Mouse (Mus musculus) embryonic facial prominence, embryonic 11.5 days (tissue): ENCODE measurements around the gene 6330409D20Rik. TPM values are rescaled to one million over a fixed set of nuclear protein-coding genes. Genes with fewer than 3 reads are reported as not detected.

ENCODE experiments used
- ATAC-seq: fragments of 200-750 bp; cut with Nextera tagmentation; replicated peaks from 2 replicates; pipeline ENCODE4 v1.8.0; 2017; ENCODE audit warnings: low read depth; ENCODE audit not compliant: insufficient number of reproducible peaks, low FRiP score, low TSS enrichment
- DNase-seq: peaks from one replicate; pipeline ENCODE4 v3.0.0-alpha.2; 2015; ENCODE audit warnings: low spot score
- H3K27ac ChIP-seq: fragments of 300-500 bp; sonication (generic); replicated peaks from 2 replicates; pipeline ENCODE4 v1.5.1; 2014; ENCODE audit warnings: mild to moderate bottlenecking, low read depth, low read length, control low read depth
- H3K27me3 ChIP-seq: fragments of 300-500 bp; sonication (generic); 2 replicates; pipeline ENCODE4 v1.6.1; 2014; ENCODE audit warnings: mild to moderate bottlenecking, low read length, moderate library complexity, mixed read lengths; ENCODE audit not compliant: control insufficient read depth, insufficient read depth
- H3K36me3 ChIP-seq: fragments of 300-500 bp; sonication (generic); replicated peaks from 2 replicates; pipeline ENCODE4 v1.6.1; 2014; ENCODE audit warnings: low read depth, mild to moderate bottlenecking, low read length, moderate library complexity, mixed read lengths; ENCODE audit not compliant: control insufficient read depth, insufficient read depth
- H3K4me1 ChIP-seq: fragments of 300-500 bp; sonication (generic); 2 replicates; pipeline ENCODE4 v1.6.1; 2014; ENCODE audit warnings: low read length, mixed read lengths; ENCODE audit not compliant: control insufficient read depth, insufficient read depth
- H3K4me2 ChIP-seq: fragments of 300-500 bp; sonication (generic); 2 replicates; pipeline ENCODE4 v1.6.1; 2014; ENCODE audit warnings: low read depth, mild to moderate bottlenecking, control low read depth, low read length, moderate library complexity
- H3K4me3 ChIP-seq: fragments of 300-500 bp; sonication (generic); 2 replicates; pipeline ENCODE4 v1.5.1; 2014; ENCODE audit warnings: low read depth, low read length, control low read depth
- H3K9ac ChIP-seq: fragments of 300-500 bp; sonication (generic); replicated peaks from 2 replicates; pipeline ENCODE4 v1.6.1; 2014; ENCODE audit warnings: mild to moderate bottlenecking, control low read depth, low read length
- H3K9me3 ChIP-seq: fragments of 300-500 bp; sonication (generic); replicated peaks from 2 replicates; pipeline ENCODE4 v1.6.1; 2016; ENCODE audit warnings: mild to moderate bottlenecking, low read length, inconsistent platforms, mixed read lengths; ENCODE audit not compliant: control insufficient read depth
- WGBS: fragments of 180-500 bp; shearing (Covaris S2); extraction: QIAGEN DNeasy Blood & Tissue Kit; methylation state at CpG from one replicate; pipeline ENCODE4 v1.1.7; 2014; 5-methylcytosine and 5-hydroxymethylcytosine counted together
- microRNA counts: library from miRNA; unstranded; fragments of <30 nt; microRNA quantifications from one replicate; lab custom pipeline; 2016
- microRNA-seq: library from miRNA; unstranded; fragments of <30 nt; microRNA quantifications from one replicate; pipeline ENCODE4, GENCODE M21; 2016; ENCODE audit warnings: borderline number of aligned reads
- polyA plus RNA-seq: library from polyadenylated mRNA; unstranded; fragments of >200 nt; fragmentation: Nextera tagmentation; extraction: Ambion mirVana; gene quantifications from 2 replicates; pipeline ENCODE4 v1.2.1, GENCODE M21; 2014

Gene 6330409D20Rik
- polyA plus RNA-seq, 1 experiment from 2014 or later = 0.31 TPM

DNA sequence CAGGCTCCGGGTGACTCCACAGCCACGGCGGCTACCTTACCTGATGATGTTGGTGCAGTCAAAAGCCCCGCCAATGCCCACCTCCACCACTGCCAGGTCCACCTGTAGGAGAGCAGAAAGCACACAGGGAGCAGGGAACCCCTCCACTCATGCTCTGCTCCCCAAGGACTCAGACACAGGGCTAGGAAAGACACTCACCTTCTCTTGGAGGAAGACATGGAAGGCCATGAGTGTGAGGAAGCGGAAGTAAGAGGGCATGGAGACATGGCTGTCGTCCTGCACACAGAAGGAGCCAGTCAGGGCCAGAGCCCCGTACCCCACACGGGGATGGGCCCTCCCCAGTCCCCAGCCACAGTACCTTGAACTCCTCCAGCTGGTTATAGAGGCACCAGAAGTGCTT is 53.3 kb downstream of the 6330409D20Rik start:
- H3K9me3 ChIP-seq = no peaks in the 10 kb centered on the region
- H3K27ac ChIP-seq = no peak overlapping the region
- no peak overlapping the region for H3K4me3 ChIP-seq
- DNase-seq (no peak), ATAC-seq (no peak)
- WGBS = 93% methylated on average over 8 of the region's 8 CpGs
- no peaks in the 10 kb centered on the region for H3K27me3 ChIP-seq
- H3K4me2 ChIP-seq = no peak overlapping the region
- no peak overlapping the region for H3K9ac ChIP-seq
- H3K4me1 ChIP-seq = no peaks in the 10 kb centered on the region
- peaks cover 3% of the 10 kb centered on the region for H3K36me3 ChIP-seq

- Histone ChIP-seq H3K4me3 (no peak overlapping the region), H3K36me3 (peaks cover 3% of the 10 kb centered on the region), H3K4me2 (no peak overlapping the region), H3K4me1 (no peaks in the 10 kb centered on the region), H3K27ac (no peak overlapping the region), H3K9ac (no peak overlapping the region), H3K9me3 (no peaks in the 10 kb centered on the region), H3K27me3 (no peaks in the 10 kb centered on the region)
- 91% methylated on average over 6 of the region's 6 CpGs for WGBS
- no peak for ATAC-seq
- DNase-seq = no peak
Measured at GRCm38 (mm10) chr2:32686640-32687039, 54.2 kb downstream of the 6330409D20Rik start.

DNA sequence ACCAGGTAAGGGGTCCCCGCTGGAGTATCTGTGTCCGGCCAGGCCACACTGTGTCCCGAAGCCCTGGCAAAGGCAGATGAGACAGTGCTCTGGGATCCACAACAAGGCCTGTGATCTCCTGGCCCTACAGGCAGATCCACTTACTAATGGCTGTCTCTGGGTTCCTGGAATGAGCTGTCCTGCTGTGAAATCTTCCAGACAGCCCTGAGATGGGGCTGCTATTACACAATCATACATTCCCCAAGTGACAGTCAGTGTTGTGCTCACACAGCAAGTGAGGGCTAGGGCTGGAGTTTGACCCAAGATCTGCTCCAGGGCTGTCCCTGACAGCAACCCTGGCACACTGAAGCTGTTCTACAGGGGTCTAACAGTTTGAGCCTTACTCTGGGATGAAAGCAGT is 55.0 kb downstream of the 6330409D20Rik start:
- Histone ChIP-seq H3K4me3 (no peak overlapping the region), H3K9ac (no peak overlapping the region), H3K9me3 (no peaks in the 10 kb centered on the region), H3K36me3 (peaks cover 3% of the 10 kb centered on the region), H3K27ac (no peak overlapping the region), H3K27me3 (no peaks in the 10 kb centered on the region), H3K4me2 (no peak overlapping the region), H3K4me1 (no peaks in the 10 kb centered on the region)
- no peak for DNase-seq
- WGBS = 96% methylated on average over 3 of the region's 3 CpGs
- ATAC-seq = no peak

GRCm38 (mm10) chr2:32684681-32685428 is 56.0 kb downstream of the 6330409D20Rik start:
- ATAC-seq (no peak), DNase-seq (no peak)
- 90% methylated on average over 15 of the region's 15 CpGs for WGBS
- no peaks in the 10 kb centered on the region for H3K27me3 ChIP-seq
- peaks cover 3% of the 10 kb centered on the region for H3K36me3 ChIP-seq
- no peak overlapping the region for H3K4me3 ChIP-seq
- H3K27ac ChIP-seq = no peak overlapping the region
- H3K4me2 ChIP-seq = no peak overlapping the region
- H3K4me1 ChIP-seq = no peaks in the 10 kb centered on the region
- H3K9ac ChIP-seq = no peak overlapping the region
- no peaks in the 10 kb centered on the region for H3K9me3 ChIP-seq

DNA sequence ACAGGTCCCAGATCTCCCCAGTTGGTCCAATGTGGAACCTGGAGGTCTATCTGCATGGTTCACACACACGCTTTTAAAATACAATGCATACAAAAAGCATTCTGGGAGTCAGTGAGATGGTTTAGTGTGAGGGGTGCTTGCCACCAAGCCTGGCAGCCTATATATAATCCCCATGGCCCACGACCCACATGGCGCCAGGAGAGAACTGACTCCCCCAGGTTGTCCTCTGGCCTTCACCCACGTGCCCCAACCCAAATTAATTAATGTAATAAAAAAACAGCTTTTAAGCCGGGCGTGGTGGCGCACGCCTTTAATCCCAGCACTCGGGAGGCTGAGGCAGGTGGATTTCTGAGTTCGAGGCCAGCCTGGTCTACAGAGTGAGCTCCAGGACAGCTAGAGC is 57.1 kb downstream of the 6330409D20Rik start:
- Histone ChIP-seq H3K4me3 (no peak overlapping the region), H3K4me2 (no peak overlapping the region), H3K27ac (no peak overlapping the region), H3K9me3 (no peaks in the 10 kb centered on the region), H3K9ac (no peak overlapping the region), H3K4me1 (no peaks in the 10 kb centered on the region), H3K36me3 (peaks cover 3% of the 10 kb centered on the region), H3K27me3 (no peaks in the 10 kb centered on the region)
- no peak for DNase-seq
- WGBS = 91% methylated on average over 10 of the region's 10 CpGs
- ATAC-seq = no peak

DNA sequence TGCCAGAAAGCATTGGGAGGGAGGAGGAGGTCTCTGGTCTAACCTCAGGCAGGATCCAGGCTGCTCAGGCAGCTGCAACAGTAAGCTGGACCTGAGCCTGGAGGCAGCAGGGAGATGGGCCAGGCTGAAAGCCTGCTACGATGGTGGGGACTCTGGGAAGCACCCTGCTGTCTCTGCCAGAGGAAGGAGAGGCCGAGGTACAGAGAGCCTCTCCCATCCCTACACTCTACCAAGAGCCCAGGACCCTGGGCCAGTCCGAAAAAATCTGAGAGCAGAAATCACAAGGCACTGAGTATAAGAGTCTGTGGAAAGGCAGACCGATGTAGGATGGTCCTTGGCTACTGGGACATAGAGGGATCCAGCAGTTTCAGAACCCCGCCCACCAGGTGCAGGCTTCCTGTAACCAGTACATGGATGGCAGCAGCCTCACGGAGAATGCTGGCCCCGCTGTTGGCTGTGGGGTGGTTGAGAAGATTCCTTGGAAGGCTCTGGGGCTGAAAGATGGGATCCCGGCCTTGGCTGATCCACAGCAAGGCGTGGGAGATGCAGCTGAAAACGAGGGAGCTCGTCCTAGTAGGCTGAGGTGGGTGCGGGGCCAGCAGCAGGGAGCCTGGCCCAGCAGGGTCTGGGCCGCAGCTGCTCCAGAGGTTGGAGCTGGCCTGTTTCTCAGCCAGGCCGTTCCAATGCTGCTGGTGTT is 57.9 kb downstream of the 6330409D20Rik start:
- Histone ChIP-seq H3K27ac (no peak overlapping the region), H3K27me3 (no peaks in the 10 kb centered on the region), H3K9ac (0 out of 2 replicates have a peak overlapping the region, but pooled peaks have one; percentile 9), H3K36me3 (peaks cover 3% of the 10 kb centered on the region), H3K9me3 (no peaks in the 10 kb centered on the region), H3K4me2 (no peak overlapping the region), H3K4me1 (no peaks in the 10 kb centered on the region), H3K4me3 (no peak overlapping the region)
- DNase-seq = no peak
- WGBS = 85% methylated on average over 14 of the region's 14 CpGs
- no peak for ATAC-seq

MicroRNA genes within 50 kb of the gene (microRNA counts, 519-probe panel; counts per million panel counts)
- not detected for microRNA mmu-miR-2861 (lab: Ali Mortazavi, UCI)

Small RNAs within 50 kb of the gene (microRNA-seq; reads per million reads assigned to microRNA genes)
- gene Mir2861 = not detected
- gene Mir3960 = not detected
- gene Mir8093 = not detected

Other genes with a start within 250 kb of the 6330409D20Rik start
- gene Fam102a, start 205.7 kb downstream of the 6330409D20Rik start, polyA plus RNA-seq = 10.2 and 11.7 TPM in 2 replicates
- gene Dpm2, start 170.2 kb downstream of the 6330409D20Rik start, polyA plus RNA-seq = 97.1 and 100 TPM in 2 replicates
- 2.3 and 3.3 TPM in 2 replicates for gene Pip5kl1, start 166.2 kb downstream of the 6330409D20Rik start, polyA plus RNA-seq
- 0.32 and 0.36 TPM in 2 replicates for gene 9430097D07Rik, start 165.3 kb downstream of the 6330409D20Rik start, polyA plus RNA-seq
- gene St6galnac4, start 153.9 kb downstream of the 6330409D20Rik start, polyA plus RNA-seq = 20.3 and 22.8 TPM in 2 replicates
- 6.3 and 6.8 TPM in 2 replicates for gene St6galnac6, start 141.3 kb downstream of the 6330409D20Rik start, polyA plus RNA-seq
- gene Ak1, start 119.3 kb downstream of the 6330409D20Rik start, polyA plus RNA-seq = 13.7 and 16.6 TPM in 2 replicates
- gene Eng, start 94.4 kb downstream of the 6330409D20Rik start, polyA plus RNA-seq = 19.2 and 22.6 TPM in 2 replicates
- gene Fpgs, start 36.9 kb downstream of the 6330409D20Rik start, polyA plus RNA-seq = 15.6 and 16.3 TPM in 2 replicates
- gene Cdk9, start 27.9 kb downstream of the 6330409D20Rik start, polyA plus RNA-seq = 79.2 and 89.8 TPM in 2 replicates
- 21.1 and 22.2 TPM in 2 replicates for gene Sh2d3c, start 20.0 kb downstream of the 6330409D20Rik start, polyA plus RNA-seq
- gene Tor2a, start 16.2 kb upstream of the 6330409D20Rik start, polyA plus RNA-seq = 47.8 and 54.3 TPM in 2 replicates
- 0.24 TPM in 1 of 2 replicates, not detected in the other for gene Ttc16, start 34.6 kb upstream of the 6330409D20Rik start, polyA plus RNA-seq
- 3.8 and 5.7 TPM in 2 replicates for gene Ptrh1, start 34.8 kb upstream of the 6330409D20Rik start, polyA plus RNA-seq
- 0.21 TPM in 1 of 2 replicates, not detected in the other for gene Cfap157, start 43.4 kb upstream of the 6330409D20Rik start, polyA plus RNA-seq
- 22.0 and 27.1 TPM in 2 replicates for gene Stxbp1, start 106.2 kb upstream of the 6330409D20Rik start, polyA plus RNA-seq
- 13.7 and 15.9 TPM in 2 replicates for gene Fam129b, start 135.1 kb upstream of the 6330409D20Rik start, polyA plus RNA-seq
- 162 and 191 TPM in 2 replicates for gene Rpl12, start 220.5 kb upstream of the 6330409D20Rik start, polyA plus RNA-seq
- 5.2 and 6.5 TPM in 2 replicates for gene Lrsam1, start 220.6 kb upstream of the 6330409D20Rik start, polyA plus RNA-seq
- 10.1 and 10.8 TPM in 2 replicates for gene Slc2a8, start 241.1 kb upstream of the 6330409D20Rik start, polyA plus RNA-seq